In the genomic region with DNA sequence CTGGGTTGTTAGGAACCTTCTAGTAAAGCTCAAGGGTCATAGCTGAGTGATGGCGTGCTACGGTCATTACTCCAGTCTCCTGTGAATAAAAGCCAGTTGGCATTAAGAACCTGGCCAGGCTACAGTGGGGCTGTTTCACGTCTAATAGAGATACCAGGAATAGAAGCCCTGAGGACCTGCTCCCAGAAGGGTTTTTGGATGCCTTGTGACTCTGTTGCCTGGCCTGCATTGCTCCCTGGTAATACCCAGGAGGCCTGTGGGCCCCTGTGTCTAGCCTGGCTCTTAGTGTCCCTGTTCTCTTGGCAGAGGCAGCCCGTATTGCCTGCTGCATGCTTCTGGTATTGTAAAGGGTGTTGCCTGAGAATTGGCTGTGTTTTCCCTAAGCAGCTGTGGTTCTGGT, we compare ENCODE assay signal across 18 mouse cellular contexts.
DNase-seq lines count a peak whose midpoint lies in the region; ATAC-seq lines count a peak whose summit lies in the region.
"Had no signal": no experiment of that assay in that cellular context is flagged by ENCODE, and none has a peak within 500 bp of the region (broad histone marks: within the 10 kb centered on the region; RNA-seq: fewer than 3 reads in every experiment).

No protein-coding gene starts in this region.

- H3K27me3 ChIP-seq in liver, embryonic 13.5 days = peaks cover 5% of the 10 kb centered on the region; the same call in 1 of the 2 replicates
- H3K27me3 ChIP-seq in liver, embryonic 11.5 days (replicated peaks; ENCODE audit: control insufficient read depth, insufficient read depth, low read length) = peaks cover 16% of the 10 kb centered on the region

- 0 out of 2 replicates have a peak overlapping the region, but pooled peaks have one; percentile 11 for H3K9ac ChIP-seq in liver, embryonic 13.5 days
- no peak overlapping the region for H3K9ac ChIP-seq in liver, embryonic 11.5 days (ENCODE audit: low read depth, low read length)
- H3K9ac ChIP-seq: embryonic facial prominence, embryonic 15.5 days; forebrain, postnatal 0 days; hindbrain, embryonic 13.5 days had no signal

- no peak overlapping the region for H3K4me3 ChIP-seq in liver, embryonic 13.5 days (replicated peaks)
- H3K4me3 ChIP-seq in liver, embryonic 11.5 days (ENCODE audit: low read depth, low read length) = no peak overlapping the region
- no peak overlapping the region for H3K4me3 ChIP-seq in brown adipose tissue, adult 24 weeks (ENCODE audit: insufficient read depth, low read depth, low read length)
- H3K4me3 ChIP-seq: embryonic facial prominence, embryonic 15.5 days; hindbrain, embryonic 13.5 days had no signal

- no peaks in the 10 kb centered on the region for H3K9me3 ChIP-seq in liver, embryonic 13.5 days (replicated peaks)
- no peaks in the 10 kb centered on the region for H3K9me3 ChIP-seq in liver, embryonic 11.5 days (ENCODE audit: control insufficient read depth, low read length)
- H3K9me3 ChIP-seq: embryonic facial prominence, embryonic 15.5 days; hindbrain, embryonic 13.5 days had no signal

- no peaks in the 10 kb centered on the region for H3K36me3 ChIP-seq in liver, embryonic 13.5 days
- no peaks in the 10 kb centered on the region for H3K36me3 ChIP-seq in liver, embryonic 11.5 days (ENCODE audit: control insufficient read depth, insufficient read depth, low read length)
- H3K36me3 ChIP-seq: embryonic facial prominence, embryonic 15.5 days had no signal

- DNase-seq in gastrocnemius, postnatal 25 days = peak; percentile 27
- DNase-seq in gastrocnemius, postnatal 14 days = no peak
- DNase-seq in liver, embryonic 13.5 days = no peak
- no peak for DNase-seq in liver, embryonic 11.5 days (ENCODE audit: low spot score)
- DNase-seq in T-cell, adult 2 months (ENCODE audit: low spot score) = no peak
- no peak for DNase-seq in kidney, postnatal 25 days
- DNase-seq: cerebellum, adult 2 months; cerebellum, postnatal 36 days; forebrain, postnatal 0 days; gastrocnemius, postnatal 10 days; kidney, postnatal 10 days; liver; lung, adult 18-20 months had no signal

- intact Hi-C loops in gastrocnemius, postnatal 14 days (cut with DNase I; ENCODE audit: low total_unique reads) = no loop called here

- peaks cover 52% of the 10 kb centered on the region for H3K4me1 ChIP-seq in liver, embryonic 13.5 days (replicated peaks)
- H3K4me1 ChIP-seq in liver, embryonic 11.5 days (replicated peaks; ENCODE audit: control insufficient read depth, insufficient read depth, low read length) = peaks cover 18% of the 10 kb centered on the region
- peaks cover 3% of the 10 kb centered on the region; the same call in 1 of the 2 replicates for H3K4me1 ChIP-seq in brown adipose tissue, adult 24 weeks (ENCODE audit: control insufficient read depth, insufficient read depth, insufficient read length, low read length)

- WGBS in liver, embryonic 13.5 days (ENCODE audit: insufficient replicate concordance) = 71% methylated on average over 4 of the region's 4 CpGs
- WGBS in liver, embryonic 11.5 days = 81% methylated on average over 4 of the region's 4 CpGs

- no peak overlapping the region for H3K4me2 ChIP-seq in liver, embryonic 13.5 days
- H3K4me2 ChIP-seq in liver, embryonic 11.5 days = no peak overlapping the region
- H3K4me2 ChIP-seq: embryonic facial prominence, embryonic 15.5 days; hindbrain, embryonic 13.5 days had no signal

- no peak for ATAC-seq in liver, embryonic 13.5 days (ENCODE audit: low read depth)
- no peak for ATAC-seq in liver, embryonic 11.5 days (replicated peaks; ENCODE audit: low FRiP score)
- ATAC-seq: forebrain, postnatal 0 days; inflammation-experienced regulatory T-cells, adult 6 months had no signal

- H3K27ac ChIP-seq in liver, embryonic 13.5 days = no peak overlapping the region
- H3K27ac ChIP-seq in liver, embryonic 11.5 days (ENCODE audit: low read depth, low read length) = no peak overlapping the region
- H3K27ac ChIP-seq in brown adipose tissue, adult 24 weeks (replicated peaks; ENCODE audit: low read depth, low read length) = peak overlapping the region; percentile 71
- H3K27ac ChIP-seq: embryonic facial prominence, embryonic 15.5 days; hindbrain, embryonic 13.5 days; stomach, postnatal 0 days had no signal
